Mouse (Mus musculus) embryo, embryonic 10 days (tissue): ENCODE measurements at regions not wholly inside any gene's neighbourhood (a gene's known extent, or its start where the extent isn't known, plus 50 kb on each side); places are given as distances from the start of the nearest gene placed in this dataset.

Experiments
- DNase-seq: peaks from one replicate; pipeline ENCODE4 v3.0.0-alpha.2; 2015; ENCODE audit warnings: low spot score

DNA sequence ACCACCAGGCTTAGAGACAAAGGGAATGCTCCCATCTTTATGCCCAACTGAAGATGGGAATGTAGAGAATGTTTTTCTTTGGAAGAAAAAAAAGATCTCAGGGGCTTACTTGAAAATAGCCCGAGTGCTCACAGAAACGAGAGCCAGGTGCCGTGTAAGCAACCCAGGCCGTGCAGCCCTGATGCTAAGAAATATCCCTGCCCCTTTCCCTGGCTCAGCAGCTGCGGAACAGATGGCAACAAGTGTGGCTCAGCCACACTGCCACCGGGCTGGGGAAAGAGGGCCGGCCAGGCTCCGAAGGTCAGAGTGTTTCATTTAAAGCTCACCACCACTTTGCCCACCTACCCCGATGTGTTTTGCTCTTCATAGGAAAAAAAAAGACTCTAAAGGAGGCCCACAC, 205.7 kb upstream of the Kbtbd8 start:
- peak; percentile 72 for DNase-seq

DNA sequence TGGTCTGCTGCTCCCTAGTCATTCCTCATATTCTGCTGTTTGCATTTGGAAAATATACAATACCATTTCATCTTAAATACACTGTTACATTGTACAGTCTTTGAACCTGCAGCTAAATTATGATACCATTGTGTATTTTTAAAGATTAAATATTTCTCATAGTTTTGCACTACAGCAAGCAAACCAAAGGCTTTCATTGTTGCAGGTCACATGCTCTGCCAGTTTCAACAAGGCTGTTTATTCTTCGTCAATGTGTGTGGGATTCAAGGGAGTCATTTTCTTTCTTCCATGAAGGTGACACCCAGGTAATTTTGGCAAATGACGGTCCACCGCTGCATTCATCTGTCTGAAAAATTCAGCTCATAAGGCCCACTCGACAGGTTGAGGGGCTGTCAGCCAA, 200.9 kb upstream of the Lrig1 start:
- no peak for DNase-seq

- no peak for DNase-seq
Measured at GRCm38 (mm10) chr6:94898881-94899280, 198.9 kb upstream of the Lrig1 start.

- peak; percentile 53 for DNase-seq
Measured at GRCm38 (mm10) chr6:94890165-94890564, 190.2 kb upstream of the Lrig1 start.

DNA sequence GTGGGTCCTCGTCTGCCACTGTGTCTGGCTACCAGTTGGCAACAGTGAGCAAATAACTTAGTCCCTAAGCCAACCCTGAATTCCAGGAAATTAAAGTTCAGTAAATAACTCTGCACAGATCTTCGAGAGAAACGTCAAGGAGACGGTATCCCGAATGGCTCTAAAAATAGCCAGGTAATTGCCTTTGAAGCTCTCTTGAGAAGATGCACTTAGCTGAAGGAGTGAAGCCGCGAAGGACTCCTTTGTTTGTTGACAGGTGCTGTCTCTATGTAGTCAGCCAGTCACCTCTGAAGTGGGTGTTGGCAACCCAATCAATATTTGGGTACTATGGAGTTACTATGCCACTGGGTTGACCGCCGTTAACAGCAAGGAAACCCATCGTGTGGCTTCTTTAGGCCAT, 189.3 kb upstream of the Lrig1 start:
- DNase-seq: no peak

- DNase-seq: no peak
Measured at GRCm38 (mm10) chr6:94881139-94881538, 181.2 kb upstream of the Lrig1 start.

DNA sequence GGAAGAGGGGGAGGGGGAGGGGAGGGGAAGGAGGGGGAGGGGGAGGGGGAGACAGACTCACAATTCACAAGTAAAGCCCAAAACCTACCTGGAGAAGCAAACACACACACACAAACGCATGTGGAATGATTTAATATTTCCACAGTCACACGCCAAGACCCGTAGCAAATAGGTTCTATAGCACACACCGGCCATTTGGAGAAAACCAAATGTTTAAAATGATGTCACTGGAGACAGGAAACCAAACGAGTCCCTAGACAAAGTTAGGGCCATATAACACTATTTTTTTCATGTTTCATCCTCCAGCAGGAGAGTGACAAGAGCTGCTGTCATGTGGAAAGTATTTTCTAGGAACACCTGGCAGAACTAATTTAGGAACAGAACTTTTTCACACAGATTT, 175.9 kb upstream of the Lrig1 start:
- no peak for DNase-seq

- no peak for DNase-seq
Measured at GRCm38 (mm10) chr6:94875065-94875464, 175.1 kb upstream of the Lrig1 start.

DNA sequence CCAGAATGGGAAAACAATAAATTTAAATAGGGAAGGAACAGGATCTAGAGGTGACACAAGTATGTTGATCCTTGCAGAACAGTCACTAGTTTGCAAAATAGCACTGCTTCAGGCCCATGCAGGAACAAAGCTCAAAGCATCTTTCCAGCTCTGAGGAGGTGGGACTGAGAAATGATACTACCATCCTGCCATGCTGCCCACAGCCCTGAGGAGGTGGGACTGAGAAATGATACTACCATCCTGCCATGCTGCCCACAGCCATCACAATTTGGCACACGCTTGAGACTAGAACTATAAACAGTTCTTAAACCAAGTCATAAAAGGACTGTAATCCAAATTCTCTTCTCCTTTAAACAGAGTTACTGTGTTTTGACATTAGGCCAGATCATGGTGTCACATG, 174.5 kb upstream of the Lrig1 start:
- no peak for DNase-seq

GRCm38 (mm10) chr6:94867952-94868351, 168.0 kb upstream of the Lrig1 start:
- no peak for DNase-seq

GRCm38 (mm10) chr6:94865498-94865897, 165.5 kb upstream of the Lrig1 start:
- DNase-seq: no peak

GRCm38 (mm10) chr6:94858121-94858621, 158.2 kb upstream of the Lrig1 start:
- no peak for DNase-seq

DNA sequence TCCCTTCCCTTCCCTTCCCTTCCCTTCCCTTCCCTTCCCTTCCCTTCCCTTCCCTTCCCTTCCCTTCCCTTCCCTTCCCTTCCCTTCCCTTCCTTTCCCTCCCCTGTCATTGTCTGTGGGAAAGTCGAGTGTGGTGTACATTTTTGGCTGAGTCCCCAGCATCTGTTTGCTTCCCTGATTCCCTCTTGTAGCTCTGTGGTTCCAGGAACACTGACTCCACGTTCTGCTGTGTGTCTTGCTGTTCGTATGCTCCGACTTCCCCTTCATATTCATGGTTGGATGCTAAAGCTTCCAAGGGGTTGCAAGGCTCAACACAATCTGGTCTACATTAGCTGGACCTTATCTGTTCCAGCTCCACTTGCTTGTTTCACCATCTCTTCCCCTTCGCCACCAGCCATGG, 150.2 kb upstream of the Lrig1 start:
- DNase-seq: no peak

GRCm38 (mm10) chr6:94849533-94849932, 149.6 kb upstream of the Lrig1 start:
- no peak for DNase-seq

- no peak for DNase-seq
Measured at GRCm38 (mm10) chr6:94848437-94848836, 148.5 kb upstream of the Lrig1 start.

- no peak for DNase-seq
Measured at GRCm38 (mm10) chr6:94845821-94846220, 145.9 kb upstream of the Lrig1 start.

DNA sequence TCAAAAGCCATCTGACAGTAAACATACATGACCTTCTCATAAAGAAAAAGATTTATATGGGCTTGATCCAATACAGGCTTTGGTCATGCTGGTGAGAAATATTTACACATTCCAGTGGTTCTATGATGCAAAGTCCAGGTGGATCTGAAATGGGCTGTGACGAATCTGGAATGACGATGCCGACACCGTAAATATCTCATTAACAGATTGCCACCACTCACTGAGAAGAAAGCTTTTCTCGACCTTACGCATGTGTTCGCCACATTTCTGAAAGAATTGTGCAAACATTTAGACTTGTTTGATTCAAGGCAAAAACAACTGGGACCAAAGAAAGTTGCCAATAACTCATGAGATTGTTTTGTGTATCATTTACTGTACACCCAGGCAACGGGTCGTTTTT, 142.9 kb upstream of the Lrig1 start:
- DNase-seq: peak; percentile 46

DNA sequence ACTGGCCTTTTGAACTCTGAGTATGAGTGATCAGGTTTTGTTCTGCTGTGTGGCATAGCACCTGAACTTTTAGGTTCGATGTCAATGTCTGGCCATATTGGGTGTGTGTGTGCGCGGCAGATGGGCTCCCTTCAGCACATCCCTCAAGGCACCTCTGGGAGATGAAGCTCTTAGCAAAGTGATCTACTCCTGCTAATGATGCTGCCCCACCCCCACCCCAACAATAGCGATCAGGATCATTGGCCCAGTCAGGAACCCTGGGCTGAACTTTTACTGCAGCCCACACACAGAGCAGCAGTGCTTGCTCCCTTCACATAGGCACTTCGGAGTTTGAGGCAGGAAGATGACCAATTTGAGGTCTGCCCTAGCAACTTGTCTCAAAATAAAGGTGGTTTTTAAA, 141.9 kb upstream of the Lrig1 start:
- DNase-seq: no peak

DNA sequence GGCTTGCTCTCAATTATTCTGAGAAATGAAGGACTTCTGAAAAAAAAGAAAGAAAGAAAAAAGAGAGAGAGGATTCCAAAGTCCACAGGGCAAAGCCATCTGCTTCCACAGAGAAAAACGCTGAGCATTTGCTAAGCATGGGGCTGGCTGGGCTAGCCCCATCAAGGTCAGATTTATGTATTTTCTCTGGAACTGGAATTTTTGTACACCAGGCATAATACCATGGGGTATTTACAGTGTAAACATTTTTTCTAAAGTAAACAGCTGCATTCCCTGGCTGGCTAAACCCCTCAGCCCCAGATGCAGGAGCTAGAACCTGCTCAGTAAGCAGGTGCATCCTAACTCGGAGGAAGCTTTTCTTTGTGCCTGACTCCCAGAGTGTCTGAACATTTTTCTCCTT, 135.8 kb upstream of the Lrig1 start:
- no peak for DNase-seq

- DNase-seq: peak; percentile 39
Measured at GRCm38 (mm10) chr6:94834551-94834950, 134.6 kb upstream of the Lrig1 start.

- no peak for DNase-seq
Measured at GRCm38 (mm10) chr6:94830801-94831200, 130.8 kb upstream of the Lrig1 start.

DNA sequence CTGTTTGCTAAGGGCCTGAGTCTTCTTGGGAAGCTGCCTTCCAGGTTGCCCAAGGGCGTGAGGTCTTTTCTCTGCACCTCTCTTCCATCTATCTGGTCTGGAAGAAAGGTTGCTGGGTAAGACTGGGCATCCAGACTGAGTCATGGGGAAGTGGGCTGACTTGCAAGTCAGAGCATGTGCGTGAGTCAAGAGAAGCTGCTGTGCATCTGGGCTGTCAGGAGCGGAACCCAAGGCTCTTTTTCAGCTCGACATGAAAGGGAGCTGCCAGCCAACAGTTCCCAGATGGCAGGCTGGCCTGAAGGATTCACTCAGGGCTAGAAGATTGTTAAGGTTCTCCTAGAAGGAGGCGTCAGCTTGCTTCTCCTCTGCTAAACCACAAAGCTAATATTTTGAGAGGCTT, 129.3 kb upstream of the Lrig1 start:
- DNase-seq: no peak

DNA sequence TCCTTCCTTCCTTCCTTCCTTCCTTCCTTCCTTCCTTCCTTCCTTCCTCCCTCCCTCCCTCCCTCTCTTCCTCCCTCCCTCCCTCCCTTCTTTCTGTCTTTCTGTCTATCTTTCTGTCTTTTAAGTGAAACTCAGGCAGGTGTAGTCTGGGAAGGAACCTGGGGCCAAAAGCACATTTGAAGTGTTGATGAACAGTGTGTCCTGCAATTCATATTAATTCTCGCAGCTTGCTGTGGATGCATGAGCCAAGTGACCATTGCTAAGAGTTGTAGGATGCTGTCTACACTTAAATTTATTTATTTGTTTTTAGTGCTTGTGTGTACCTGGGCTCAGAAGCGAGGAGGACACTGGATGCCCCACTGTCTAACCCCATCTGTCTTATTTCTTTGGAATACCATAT, 126.7 kb upstream of the Lrig1 start:
- no peak for DNase-seq

DNA sequence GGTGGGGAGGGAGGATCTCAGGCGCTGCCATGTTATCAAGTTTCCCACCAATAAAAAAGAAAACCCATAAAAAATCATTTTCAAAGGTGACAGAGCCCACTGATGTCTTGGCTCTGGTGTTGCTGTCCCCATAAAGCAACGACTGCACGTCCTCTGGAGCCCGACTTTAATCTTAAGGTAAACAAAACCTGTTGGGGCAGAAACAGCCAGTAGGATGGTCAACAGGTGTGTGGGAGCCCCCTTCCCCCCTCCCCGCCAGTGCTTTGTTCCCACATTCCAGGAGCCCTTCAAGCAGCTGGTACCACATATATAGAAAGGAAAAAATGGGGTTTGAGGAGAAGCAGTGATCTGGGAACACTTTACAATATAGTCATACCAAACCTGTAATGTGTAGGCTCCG, 118.3 kb upstream of the Lrig1 start:
- DNase-seq: no peak

GRCm38 (mm10) chr6:94816161-94816560, 116.2 kb upstream of the Lrig1 start:
- no peak for DNase-seq
